ENCODE assay signal across 15 mouse cellular contexts in the genomic region with DNA sequence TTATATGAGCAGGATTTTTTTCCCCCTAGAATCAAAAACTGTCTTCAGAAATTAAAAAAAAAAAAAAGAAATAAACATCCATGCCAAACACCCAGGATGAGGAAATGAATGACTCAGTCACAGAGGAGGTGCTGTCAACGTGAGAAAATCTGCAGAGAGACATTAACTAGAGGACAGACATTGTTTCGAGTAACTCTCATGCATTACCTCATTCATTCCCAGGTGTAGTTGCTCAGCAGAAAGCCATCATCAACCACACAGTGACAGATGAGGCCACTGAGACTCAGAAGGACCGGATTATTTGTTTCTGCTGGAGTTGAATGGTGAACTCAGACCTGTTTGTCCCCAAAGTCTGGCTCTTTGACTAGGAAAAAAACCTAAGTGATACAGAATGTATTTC.
"Had no signal": no experiment of that assay in that cellular context is flagged by ENCODE, and none has a peak within 500 bp of the region (broad histone marks: within the 10 kb centered on the region; RNA-seq: fewer than 3 reads in every experiment).

No protein-coding gene starts in this region.

- H3K4me3 ChIP-seq: neural tube, embryonic 15.5 days; stomach, embryonic 15.5 days had no signal

- H3K9ac ChIP-seq: neural tube, embryonic 15.5 days; stomach, embryonic 15.5 days had no signal

- H3K27ac ChIP-seq: neural tube, embryonic 15.5 days; stomach, embryonic 15.5 days; stomach, postnatal 0 days had no signal

- H3K9me3 ChIP-seq: neural tube, embryonic 15.5 days; stomach, embryonic 15.5 days had no signal

- H3K4me2 ChIP-seq: neural tube, embryonic 15.5 days; stomach, embryonic 15.5 days had no signal

- H3K27me3 ChIP-seq: neural tube, embryonic 15.5 days; stomach, embryonic 15.5 days had no signal

- H3K36me3 ChIP-seq: neural tube, embryonic 15.5 days; stomach, embryonic 15.5 days had no signal

- H3K4me1 ChIP-seq: neural tube, embryonic 15.5 days; stomach, embryonic 15.5 days had no signal

- DNase-seq: retina, postnatal 1 day; right cerebral cortex, adult 18-20 months; right cerebral cortex, postnatal 14 days; right cerebral cortex, postnatal 25 days; right cerebral cortex, postnatal 4 days; spleen, adult 18-20 months; thymus, adult 18-20 months; thymus, adult 2 months; thymus, postnatal 14 days; thymus, postnatal 25 days; thymus, postnatal 36 days; thymus, postnatal 4 days had no signal
